Mouse (Mus musculus) myocyte (in vitro differentiated cells): ENCODE measurements around the gene Rnh1. TPM values are rescaled to one million over a fixed set of nuclear protein-coding genes. Genes with fewer than 3 reads are reported as not detected.

Experiments used
- H3K27me3 ChIP-seq: one replicate; pipeline ENCODE4 v1.6.1; 2011; ENCODE audit not compliant: control insufficient read depth, insufficient read depth, insufficient read length
- H3K36me3 ChIP-seq: one replicate; pipeline ENCODE4 v1.6.1; 2011; ENCODE audit not compliant: control insufficient read depth, insufficient read depth
- H3K4me2 ChIP-seq: one replicate; pipeline ENCODE4 v1.6.1; 2011; ENCODE audit warnings: low read depth, control low read depth
- H3K4me3 ChIP-seq: one replicate; pipeline ENCODE4 v1.5.1; 2011; ENCODE audit warnings: mild to moderate bottlenecking, control low read depth, moderate library complexity
- H3K79me2 ChIP-seq: one replicate; pipeline ENCODE4 v1.6.1; 2011; ENCODE audit not compliant: control insufficient read depth, insufficient read depth
- H3ac ChIP-seq: one replicate; pipeline ENCODE4 v1.6.1; 2011; ENCODE audit not compliant: control insufficient read depth, insufficient read length
- CEBPB ChIP-seq: IDR thresholded peaks from 2 replicates; pipeline ENCODE4 v1.6.1; 2011; ENCODE audit warnings: mild to moderate bottlenecking, moderate library complexity; ENCODE audit not compliant: poor library complexity, insufficient read depth, severe bottlenecking
- E2F4 ChIP-seq: IDR thresholded peaks from one replicate; pipeline ENCODE4 v1.6.1; 2011; ENCODE audit warnings: mild to moderate bottlenecking, control low read depth, moderate library complexity; ENCODE audit not compliant: insufficient read depth
- MAX ChIP-seq: IDR thresholded peaks from one replicate; pipeline ENCODE4 v1.6.1; 2011; ENCODE audit warnings: low read depth, mild to moderate bottlenecking, control low read depth
- MYOD1 ChIP-seq, 3 experiments: IDR thresholded peaks; one replicate each; pipeline ENCODE4 v1.6.1; 2011; ENCODE audit warnings: control low read depth in 2 of 3, low read depth in 2 of 3, mild to moderate bottlenecking in 2 of 3, moderate library complexity in 1 of 3; ENCODE audit not compliant: insufficient read length in 2 of 3, control insufficient read depth in 1 of 3
- MYOG ChIP-seq, 3 experiments: IDR thresholded peaks; one replicate each; pipeline ENCODE4 v1.6.1; 2011; ENCODE audit warnings: control low read depth in 2 of 3, low read depth in 2 of 3, mild to moderate bottlenecking in 2 of 3; ENCODE audit not compliant: insufficient read length in 2 of 3, control insufficient read depth in 1 of 3, insufficient read depth in 1 of 3
- POLR2A ChIP-seq: IDR thresholded peaks from one replicate; pipeline ENCODE4 v1.6.1; 2011; ENCODE audit warnings: low read depth, mild to moderate bottlenecking, control low read depth, moderate library complexity; ENCODE audit not compliant: insufficient read length
- POLR2AphosphoS2 ChIP-seq: IDR thresholded peaks from one replicate; pipeline ENCODE4 v1.6.1; 2011; ENCODE audit warnings: low read depth, control low read depth; ENCODE audit not compliant: insufficient read length
- REST ChIP-seq: IDR thresholded peaks from one replicate; pipeline ENCODE4 v1.6.1; 2011; ENCODE audit warnings: mild to moderate bottlenecking, control low read depth, moderate library complexity; ENCODE audit not compliant: insufficient read depth, insufficient read length
- SRF ChIP-seq: IDR thresholded peaks from one replicate; pipeline ENCODE4 v1.6.1; 2011; ENCODE audit warnings: low read depth; ENCODE audit not compliant: control insufficient read depth, insufficient read length
- TCF12 ChIP-seq: IDR thresholded peaks from one replicate; pipeline ENCODE4 v1.6.1; 2011; ENCODE audit warnings: mild to moderate bottlenecking, control low read depth; ENCODE audit not compliant: poor library complexity, insufficient read depth, severe bottlenecking
- TCF3 ChIP-seq: IDR thresholded peaks from one replicate; pipeline ENCODE4 v1.6.1; 2011; ENCODE audit warnings: low read depth, control low read depth; ENCODE audit not compliant: insufficient read length
- USF1 ChIP-seq: IDR thresholded peaks from one replicate; pipeline ENCODE4 v1.6.1; 2011; ENCODE audit warnings: low read depth, mild to moderate bottlenecking, control low read depth, moderate library complexity
- polyA plus RNA-seq: library from polyadenylated mRNA; unstranded; fragments of >200 nt; fragmentation: generic; extraction: Trizol; gene quantifications from one replicate; pipeline ENCODE4 v1.2.1, GENCODE M21; 2012; ENCODE audit warnings: missing spikeins

The Rnh1 gene
- polyA plus RNA-seq, 1 experiment: 276 TPM

DNA sequence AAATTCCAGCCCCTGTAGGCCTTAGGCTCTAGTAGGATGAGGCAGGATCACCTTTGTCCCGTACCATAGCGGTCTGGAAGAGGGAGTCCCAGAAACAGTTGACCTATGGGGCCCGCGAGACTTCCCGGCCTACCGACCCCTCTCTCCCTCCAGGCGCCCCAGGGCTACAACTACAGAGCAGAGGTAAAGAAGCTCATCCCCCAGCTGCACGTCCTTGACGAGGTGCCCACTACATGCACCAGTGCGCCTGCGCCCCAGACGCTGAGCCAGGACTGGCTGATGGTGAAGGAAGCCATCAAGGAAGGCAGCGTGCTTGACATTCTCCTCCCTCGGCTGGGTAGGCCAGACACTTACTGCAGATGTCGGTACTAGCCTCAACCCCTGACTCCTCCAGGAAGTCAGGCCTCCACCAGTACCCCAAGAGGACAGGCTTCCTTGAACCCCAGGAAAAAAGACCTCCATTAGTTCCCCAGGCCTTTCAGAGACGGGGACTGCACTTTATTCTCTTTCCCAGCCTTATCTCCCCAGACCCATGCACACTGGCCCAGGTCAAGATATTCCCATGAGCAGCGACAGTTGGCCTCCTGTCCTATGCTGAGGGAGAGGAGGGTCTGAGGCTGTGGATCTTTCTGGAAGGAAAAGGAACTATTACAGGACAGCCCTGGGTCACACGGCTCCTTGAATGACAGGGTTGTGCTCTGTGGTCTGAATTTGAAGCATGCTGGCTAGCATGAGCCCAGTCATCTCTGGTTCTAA lies 33.7 kb upstream of the Rnh1 start:
- Histone ChIP-seq H3ac (no peak overlapping the region), H3K36me3 (no peaks in the 10 kb centered on the region), H3K4me3 (no peak overlapping the region), H3K79me2 (no peaks in the 10 kb centered on the region), H3K27me3 (peaks cover 54% of the 10 kb centered on the region), H3K4me2 (no peak overlapping the region)
- TF ChIP-seq POLR2A (no peak), SRF (no peak), E2F4 (no peak), REST (no peak), TCF12 (no peak), POLR2AphosphoS2 (no peak), MAX (no peak), TCF3 (no peak), MYOD1 (IDR thresholded peaks at IDR 0.05; ENCODE audit: control insufficient read depth in 1 of 3, insufficient read length in 2 of 3, low read depth in 2 of 3) (no peak), CEBPB (no peak), USF1 (no peak), MYOG (IDR thresholded peaks at IDR 0.05; ENCODE audit: control insufficient read depth in 1 of 3, insufficient read depth in 1 of 3, insufficient read length in 2 of 3, low read depth in 2 of 3) (no peak)

DNA sequence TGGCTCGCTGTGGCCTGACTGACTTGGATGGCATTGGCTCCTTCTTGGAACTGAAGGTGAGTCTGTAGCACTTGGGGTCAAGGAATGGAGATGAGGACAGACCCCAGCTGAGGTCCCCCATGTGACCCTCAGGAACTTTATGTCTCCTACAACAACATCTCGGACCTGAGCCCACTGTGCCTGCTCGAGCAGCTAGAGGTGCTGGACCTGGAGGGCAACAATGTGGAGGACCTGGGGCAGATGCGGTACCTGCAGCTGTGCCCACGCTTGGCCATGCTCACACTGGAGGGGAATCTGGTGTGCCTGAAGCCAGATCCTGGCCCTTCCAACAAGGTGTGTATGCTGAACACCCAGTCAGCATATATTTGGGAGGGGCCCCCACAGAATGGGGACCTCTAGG lies 32.8 kb upstream of the Rnh1 start:
- TF ChIP-seq POLR2AphosphoS2 (no peak), USF1 (no peak), TCF12 (no peak), POLR2A (no peak), SRF (no peak), MYOD1 (IDR thresholded peaks at IDR 0.05; ENCODE audit: control insufficient read depth in 1 of 3, insufficient read length in 2 of 3, low read depth in 2 of 3) (no peak), MAX (no peak), MYOG (IDR thresholded peaks at IDR 0.05; ENCODE audit: control insufficient read depth in 1 of 3, insufficient read depth in 1 of 3, insufficient read length in 2 of 3, low read depth in 2 of 3) (no peak), REST (no peak), CEBPB (no peak), E2F4 (no peak), TCF3 (no peak)
- Histone ChIP-seq H3K79me2 (no peaks in the 10 kb centered on the region), H3K27me3 (peaks cover 45% of the 10 kb centered on the region), H3K4me2 (no peak overlapping the region), H3K36me3 (no peaks in the 10 kb centered on the region), H3ac (no peak overlapping the region), H3K4me3 (no peak overlapping the region)

DNA sequence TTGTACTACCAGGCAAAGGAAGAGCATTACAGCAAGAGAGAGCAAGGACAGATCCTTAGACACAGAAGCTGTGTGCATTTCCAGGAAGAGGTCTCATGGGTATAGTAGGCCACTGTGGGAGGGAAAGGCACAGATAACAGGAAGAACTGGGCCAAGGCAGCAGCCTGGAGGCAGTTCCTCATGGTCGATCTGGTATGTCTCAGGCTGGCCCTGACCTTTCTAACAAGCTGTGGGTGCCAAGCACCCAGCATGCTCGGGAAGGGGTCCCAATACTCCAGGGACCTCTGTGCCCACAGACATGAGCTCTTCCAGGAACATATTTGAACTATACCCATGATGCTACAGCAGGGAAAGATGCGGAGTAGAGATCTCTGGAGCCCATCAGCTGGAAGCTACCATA lies 31.9 kb upstream of the Rnh1 start:
- Histone ChIP-seq H3ac (no peak overlapping the region), H3K4me3 (no peak overlapping the region), H3K4me2 (no peak overlapping the region), H3K36me3 (no peaks in the 10 kb centered on the region), H3K27me3 (peaks cover 36% of the 10 kb centered on the region), H3K79me2 (no peaks in the 10 kb centered on the region)
- TF ChIP-seq USF1 (no peak), CEBPB (no peak), SRF (no peak), MAX (no peak), POLR2AphosphoS2 (no peak), E2F4 (no peak), POLR2A (no peak), TCF12 (no peak), MYOG (IDR thresholded peaks at IDR 0.05; ENCODE audit: control insufficient read depth in 1 of 3, insufficient read depth in 1 of 3, insufficient read length in 2 of 3, low read depth in 2 of 3) (no peak), TCF3 (no peak), REST (no peak), MYOD1 (IDR thresholded peaks at IDR 0.05; ENCODE audit: control insufficient read depth in 1 of 3, insufficient read length in 2 of 3, low read depth in 2 of 3) (no peak)

DNA sequence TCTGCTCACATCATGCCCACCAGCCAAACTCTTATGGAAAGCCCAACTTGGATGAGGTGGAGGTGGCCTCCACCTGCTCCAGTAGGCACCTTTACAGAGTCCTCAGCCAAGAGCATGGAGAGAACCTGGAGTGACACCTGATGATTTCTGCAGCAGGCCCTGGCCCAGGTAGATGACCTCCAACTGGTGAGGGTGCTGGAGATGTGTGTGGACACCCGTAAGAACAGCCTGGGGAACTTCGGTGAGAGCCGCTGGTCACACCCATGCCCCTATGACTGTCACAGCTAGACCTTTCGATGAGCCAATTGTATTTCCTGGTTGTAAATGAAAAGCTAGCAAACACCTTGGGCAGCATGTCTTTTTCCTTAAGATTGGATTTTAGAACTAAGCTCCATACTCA lies 25.5 kb upstream of the Rnh1 start:
- TF ChIP-seq REST: no peak
- TF ChIP-seq TCF12: no peak
- no peak for TF ChIP-seq MYOD1 (IDR thresholded peaks at IDR 0.05; ENCODE audit: control insufficient read depth in 1 of 3, insufficient read length in 2 of 3, low read depth in 2 of 3)
- no peak for TF ChIP-seq MYOG (IDR thresholded peaks at IDR 0.05; ENCODE audit: control insufficient read depth in 1 of 3, insufficient read depth in 1 of 3, insufficient read length in 2 of 3, low read depth in 2 of 3)
- no peak for TF ChIP-seq POLR2AphosphoS2
- no peak for TF ChIP-seq TCF3
- no peak for TF ChIP-seq CEBPB
- TF ChIP-seq POLR2A: no peak
- no peak for TF ChIP-seq E2F4
- no peak for TF ChIP-seq MAX
- TF ChIP-seq USF1: no peak
- no peak for TF ChIP-seq SRF
- H3K4me2 ChIP-seq: no peak overlapping the region
- H3K27me3 ChIP-seq: peaks cover 5% of the 10 kb centered on the region
- H3ac ChIP-seq: no peak overlapping the region
- no peak overlapping the region for H3K4me3 ChIP-seq
- no peaks in the 10 kb centered on the region for H3K36me3 ChIP-seq
- H3K79me2 ChIP-seq: no peaks in the 10 kb centered on the region
